Mouse (Mus musculus): Measurements from ENCODE around the gene Magi2. TPM values are rescaled to one million over a fixed set of nuclear protein-coding genes. Genes with fewer than 3 reads are reported as not detected.
"Not testable (repeated sequence)": the region's sequence is repeated elsewhere in the genome, so short reads cannot be mapped to it uniquely, and the experiment has no call there.

Gene Magi2
- polyA plus RNA-seq, 1 experiment from 2014 or later = 15.2 TPM

GRCm38 (mm10) chr5:19400738-19401408 lies 174.0 kb downstream of the Magi2 start:
- ATAC-seq (ENCODE audit: low FRiP score, low TSS enrichment) = no peak
- Histone ChIP-seq H3K4me1 (ENCODE audit: insufficient read depth, low read length) (no peaks in the 10 kb centered on the region), H3K27me3 (ENCODE audit: insufficient read depth, low read length) (no peaks in the 10 kb centered on the region), H3K36me3 (ENCODE audit: insufficient read depth, low read length) (no peaks in the 10 kb centered on the region), H3K9me3 (ENCODE audit: low read length) (no peaks in the 10 kb centered on the region), H3K4me2 (replicated peaks; ENCODE audit: low read depth, low read length) (no peak overlapping the region), H3K27ac (ENCODE audit: low read length) (no peak overlapping the region), H3K9ac (replicated peaks; ENCODE audit: low read length) (no peak overlapping the region), H3K4me3 (ENCODE audit: low read length) (no peak overlapping the region)
- 41% methylated on average over 5 of the region's 5 CpGs for WGBS

DNA sequence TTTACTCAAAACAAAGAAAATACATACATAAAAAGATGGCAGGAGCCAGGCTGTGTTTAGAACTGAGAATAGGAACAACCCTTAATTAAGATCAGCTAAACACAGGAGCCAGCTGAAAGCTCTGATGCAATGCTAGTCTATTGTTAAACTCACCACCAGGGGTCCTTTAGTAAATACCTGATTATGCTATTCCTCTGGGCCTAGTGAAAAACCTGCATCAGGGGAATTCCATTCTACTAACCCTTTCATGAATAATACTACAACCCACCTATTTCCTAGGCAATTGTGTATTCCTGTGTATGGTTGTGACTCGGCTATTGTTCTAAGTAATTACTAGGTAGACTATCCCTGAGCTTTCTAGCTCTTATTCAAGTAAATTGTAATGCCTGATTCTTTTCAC lies 177.4 kb downstream of the Magi2 start:
- not testable (repeated sequence) for H3K4me2 ChIP-seq (replicated peaks; ENCODE audit: low read depth, low read length); ATAC-seq (ENCODE audit: low FRiP score, low TSS enrichment); H3K9me3 ChIP-seq (ENCODE audit: low read length); H3K27me3 ChIP-seq (ENCODE audit: insufficient read depth, low read length); H3K4me3 ChIP-seq (ENCODE audit: low read length); H3K4me1 ChIP-seq (ENCODE audit: insufficient read depth, low read length); H3K27ac ChIP-seq (ENCODE audit: low read length); H3K9ac ChIP-seq (replicated peaks; ENCODE audit: low read length); H3K36me3 ChIP-seq (ENCODE audit: insufficient read depth, low read length)
- WGBS = 93% methylated on average over 1 of the region's 1 CpGs

- Histone ChIP-seq H3K9me3 (ENCODE audit: low read length) (no peaks in the 10 kb centered on the region), H3K27me3 (ENCODE audit: insufficient read depth, low read length) (no peaks in the 10 kb centered on the region), H3K4me1 (ENCODE audit: insufficient read depth, low read length) (no peaks in the 10 kb centered on the region), H3K36me3 (ENCODE audit: insufficient read depth, low read length) (no peaks in the 10 kb centered on the region), H3K27ac (ENCODE audit: low read length) (no peak overlapping the region), H3K9ac (replicated peaks; ENCODE audit: low read length) (no peak overlapping the region), H3K4me3 (ENCODE audit: low read length) (no peak overlapping the region), H3K4me2 (replicated peaks; ENCODE audit: low read depth, low read length) (no peak overlapping the region)
- ATAC-seq (ENCODE audit: low FRiP score, low TSS enrichment) = no peak
- 62% methylated on average over 4 of the region's 4 CpGs for WGBS
These were observed 187.7 kb downstream of the Magi2 start for GRCm38 (mm10) chr5:19414556-19414955.

DNA sequence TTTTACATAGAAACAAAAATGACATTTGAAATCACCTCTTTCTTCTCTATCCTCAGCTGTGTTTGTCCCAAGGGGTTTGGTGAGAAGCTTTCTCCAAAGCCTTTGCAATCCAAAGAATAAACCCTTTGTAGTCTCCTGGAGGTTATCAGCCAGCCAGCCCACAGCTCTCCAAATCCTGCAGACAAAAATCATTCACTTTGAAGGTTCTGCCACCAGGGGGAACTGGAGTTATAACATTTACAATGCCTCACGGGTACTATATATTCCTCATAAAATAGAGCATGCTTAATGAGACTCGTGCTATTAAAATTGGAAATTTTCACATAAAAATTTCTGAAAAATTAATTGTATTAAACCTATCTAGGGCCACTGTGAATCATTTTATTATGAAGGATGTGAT lies 202.5 kb downstream of the Magi2 start:
- 29% methylated on average over 2 of the region's 2 CpGs for WGBS
- no peak for ATAC-seq (ENCODE audit: low FRiP score, low TSS enrichment)

GRCm38 (mm10) chr5:19462541-19462940 lies 235.7 kb downstream of the Magi2 start:
- H3K9ac ChIP-seq (replicated peaks; ENCODE audit: low read length) = no peak overlapping the region
- no peaks in the 10 kb centered on the region for H3K36me3 ChIP-seq (ENCODE audit: insufficient read depth, low read length)
- no peak for ATAC-seq (ENCODE audit: low FRiP score, low TSS enrichment)
- no peak overlapping the region for H3K27ac ChIP-seq (ENCODE audit: low read length)
- no peaks in the 10 kb centered on the region for H3K9me3 ChIP-seq (ENCODE audit: low read length)
- no peaks in the 10 kb centered on the region for H3K27me3 ChIP-seq (ENCODE audit: insufficient read depth, low read length)
- no peak overlapping the region for H3K4me3 ChIP-seq (ENCODE audit: low read length)
- H3K4me1 ChIP-seq (ENCODE audit: insufficient read depth, low read length) = no peaks in the 10 kb centered on the region
- H3K4me2 ChIP-seq (replicated peaks; ENCODE audit: low read depth, low read length) = no peak overlapping the region

More for the DNA sequence above, 202.5 kb downstream of the Magi2 start:
- H3K4me1 ChIP-seq (ENCODE audit: insufficient read depth, low read length) = no peaks in the 10 kb centered on the region
- no peak overlapping the region for H3K9ac ChIP-seq (replicated peaks; ENCODE audit: low read length)
- no peaks in the 10 kb centered on the region for H3K27me3 ChIP-seq (ENCODE audit: insufficient read depth, low read length)
- no peak overlapping the region for H3K4me2 ChIP-seq (replicated peaks; ENCODE audit: low read depth, low read length)
- H3K9me3 ChIP-seq (ENCODE audit: low read length) = no peaks in the 10 kb centered on the region
- no peak overlapping the region for H3K27ac ChIP-seq (ENCODE audit: low read length)
- H3K36me3 ChIP-seq (ENCODE audit: insufficient read depth, low read length) = no peaks in the 10 kb centered on the region
- H3K4me3 ChIP-seq (ENCODE audit: low read length) = no peak overlapping the region

GRCm38 (mm10) chr5:19465383-19465782 lies 238.5 kb downstream of the Magi2 start:
- Histone ChIP-seq H3K27me3 (ENCODE audit: insufficient read depth, low read length) (no peaks in the 10 kb centered on the region), H3K4me3 (ENCODE audit: low read length) (no peak overlapping the region), H3K4me2 (replicated peaks; ENCODE audit: low read depth, low read length) (no peak overlapping the region), H3K4me1 (ENCODE audit: insufficient read depth, low read length) (no peaks in the 10 kb centered on the region), H3K9ac (replicated peaks; ENCODE audit: low read length) (no peak overlapping the region), H3K9me3 (ENCODE audit: low read length) (no peaks in the 10 kb centered on the region), H3K27ac (ENCODE audit: low read length) (no peak overlapping the region), H3K36me3 (ENCODE audit: insufficient read depth, low read length) (no peaks in the 10 kb centered on the region)
- no peak for ATAC-seq (ENCODE audit: low FRiP score, low TSS enrichment)
- 57% methylated on average over 2 of the region's 2 CpGs for WGBS

DNA sequence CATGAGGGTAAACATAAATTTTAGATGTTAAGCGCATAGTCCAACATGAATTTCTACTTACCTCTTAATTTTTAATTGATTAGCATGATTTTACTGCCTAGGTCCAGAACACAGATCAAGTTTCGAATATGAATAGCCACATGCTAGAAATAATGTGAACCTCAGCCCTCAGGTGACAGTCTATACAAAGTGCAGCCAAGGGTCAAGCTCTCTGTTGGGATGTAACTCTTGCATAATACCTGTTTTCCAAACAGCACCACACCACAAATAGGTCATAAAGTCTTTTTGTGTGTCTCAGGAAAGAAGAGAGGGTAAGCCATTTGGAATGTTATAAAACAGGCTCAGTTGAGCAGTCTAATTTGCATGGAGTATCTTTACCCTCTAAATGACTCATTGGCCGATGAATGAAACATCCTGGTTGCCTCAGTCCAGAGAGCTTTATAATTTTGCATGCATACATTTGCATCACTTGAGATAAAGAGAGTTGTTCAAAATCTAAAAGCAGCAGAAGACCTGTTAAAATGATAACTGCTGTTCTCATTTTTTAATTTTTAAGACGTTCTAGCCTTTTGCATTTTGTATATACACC lies 246.1 kb downstream of the Magi2 start:
- Histone ChIP-seq H3K4me2 (replicated peaks; ENCODE audit: low read depth, low read length) (no peak overlapping the region), H3K9me3 (ENCODE audit: low read length) (no peaks in the 10 kb centered on the region), H3K4me1 (ENCODE audit: insufficient read depth, low read length) (no peaks in the 10 kb centered on the region), H3K9ac (replicated peaks; ENCODE audit: low read length) (no peak overlapping the region), H3K4me3 (ENCODE audit: low read length) (no peak overlapping the region), H3K27me3 (ENCODE audit: insufficient read depth, low read length) (no peaks in the 10 kb centered on the region), H3K36me3 (ENCODE audit: insufficient read depth, low read length) (no peaks in the 10 kb centered on the region), H3K27ac (ENCODE audit: low read length) (no peak overlapping the region)
- no peak for ATAC-seq (ENCODE audit: low FRiP score, low TSS enrichment)
- WGBS = 78% methylated on average over 4 of the region's 4 CpGs

DNA sequence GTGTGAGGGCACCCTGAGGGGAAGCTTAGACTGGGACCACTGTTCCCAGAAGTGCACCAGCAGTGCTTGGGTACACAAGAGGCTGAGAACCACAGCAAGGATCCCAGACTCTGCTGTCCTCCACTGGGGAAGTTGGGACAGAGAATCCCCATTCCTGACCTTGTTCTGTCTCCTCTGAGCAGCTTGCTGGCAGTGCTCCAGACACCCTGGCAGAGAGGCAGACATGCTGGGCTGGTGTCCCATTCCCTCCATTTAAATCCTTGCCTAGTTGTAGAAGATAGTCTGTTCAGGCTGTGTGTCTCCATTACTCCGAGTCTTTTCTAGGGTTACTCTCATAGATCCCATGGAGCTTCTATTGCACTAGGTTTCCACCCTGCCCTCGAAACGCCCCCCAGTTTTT lies 256.1 kb downstream of the Magi2 start:
- no peak overlapping the region for H3K4me3 ChIP-seq (ENCODE audit: low read length)
- 83% methylated on average over 3 of the region's 3 CpGs for WGBS
- H3K27ac ChIP-seq (ENCODE audit: low read length) = no peak overlapping the region
- no peaks in the 10 kb centered on the region for H3K36me3 ChIP-seq (ENCODE audit: insufficient read depth, low read length)
- ATAC-seq (ENCODE audit: low FRiP score, low TSS enrichment) = no peak
- H3K4me2 ChIP-seq (replicated peaks; ENCODE audit: low read depth, low read length) = no peak overlapping the region
- H3K9ac ChIP-seq (replicated peaks; ENCODE audit: low read length) = no peak overlapping the region
- H3K9me3 ChIP-seq (ENCODE audit: low read length) = no peaks in the 10 kb centered on the region
- H3K27me3 ChIP-seq (ENCODE audit: insufficient read depth, low read length) = no peaks in the 10 kb centered on the region
- no peaks in the 10 kb centered on the region for H3K4me1 ChIP-seq (ENCODE audit: insufficient read depth, low read length)

DNA sequence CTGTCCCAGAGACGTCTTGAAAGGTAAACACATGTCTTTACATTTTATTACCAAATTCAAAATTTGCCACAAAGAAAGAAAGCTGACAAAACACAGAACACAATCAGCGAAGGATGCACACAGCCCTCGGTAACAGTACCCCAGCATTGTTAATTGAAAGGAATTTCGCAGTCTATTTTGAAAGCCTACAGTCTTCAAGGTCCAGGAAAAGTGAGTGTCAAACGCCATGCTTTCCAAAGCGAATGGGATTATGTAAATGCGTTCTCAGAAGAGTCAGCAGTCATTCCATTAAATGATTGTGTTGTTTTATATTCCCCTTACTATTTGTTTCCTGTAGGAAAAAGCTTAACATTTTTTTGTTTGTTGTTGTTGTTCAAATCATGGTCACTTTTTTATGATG lies 261.1 kb downstream of the Magi2 start:
- H3K27ac ChIP-seq (ENCODE audit: low read length) = no peak overlapping the region
- H3K4me1 ChIP-seq (ENCODE audit: insufficient read depth, low read length) = no peaks in the 10 kb centered on the region
- no peak overlapping the region for H3K9ac ChIP-seq (replicated peaks; ENCODE audit: low read length)
- H3K36me3 ChIP-seq (ENCODE audit: insufficient read depth, low read length) = no peaks in the 10 kb centered on the region
- 40% methylated on average over 7 of the region's 7 CpGs for WGBS
- no peaks in the 10 kb centered on the region for H3K27me3 ChIP-seq (ENCODE audit: insufficient read depth, low read length)
- H3K4me2 ChIP-seq (replicated peaks; ENCODE audit: low read depth, low read length) = no peak overlapping the region
- H3K9me3 ChIP-seq (ENCODE audit: low read length) = no peaks in the 10 kb centered on the region
- no peak for ATAC-seq (ENCODE audit: low FRiP score, low TSS enrichment)
- no peak overlapping the region for H3K4me3 ChIP-seq (ENCODE audit: low read length)

GRCm38 (mm10) chr5:19501005-19501404 lies 274.2 kb downstream of the Magi2 start:
- Histone ChIP-seq H3K9ac (replicated peaks; ENCODE audit: low read length) (no peak overlapping the region), H3K36me3 (ENCODE audit: insufficient read depth, low read length) (no peaks in the 10 kb centered on the region), H3K9me3 (ENCODE audit: low read length) (no peaks in the 10 kb centered on the region), H3K4me2 (replicated peaks; ENCODE audit: low read depth, low read length) (no peak overlapping the region), H3K4me1 (ENCODE audit: insufficient read depth, low read length) (no peaks in the 10 kb centered on the region), H3K27ac (ENCODE audit: low read length) (no peak overlapping the region), H3K27me3 (ENCODE audit: insufficient read depth, low read length) (no peaks in the 10 kb centered on the region), H3K4me3 (ENCODE audit: low read length) (no peak overlapping the region)
- ATAC-seq (ENCODE audit: low FRiP score, low TSS enrichment) = no peak
- WGBS = 72% methylated on average over 3 of the region's 3 CpGs

Measured in kidney, embryonic 16.5 days (tissue).